Mouse (Mus musculus) heart, postnatal 14 days (tissue): ENCODE results near the gene Mapk3. TPM values are rescaled to one million over a fixed set of nuclear protein-coding genes. Genes with fewer than 3 reads are reported as not detected.

Source experiments
- DNase-seq, 2 experiments: peaks; one replicate each; pipeline ENCODE4 v3.0.0; 2021 to 2022
- intact Hi-C: fragments of 180-260 bp; cut with DNase I; formaldehyde crosslinking; loops from one replicate; pipeline ENCODE4 v1.15.1; 2025
- total RNA-seq, 2 experiments: library from RNA; stranded (reverse); gene quantifications; 2 replicates each; pipeline ENCODE4 v1.2.3; 2021

Mapk3 gene
- total RNA-seq, 2 experiments from 2014 or later, result 69.8 to 77.4 TPM

- peak; percentile 89 to 93 for DNase-seq
- intact Hi-C loops, result no loop called here
These were observed 20.9 kb downstream of the Mapk3 start for GRCm38 (mm10) chr7:126779983-126780970.

- DNase-seq, result peak in 1 of 2 experiments; percentile 48
- intact Hi-C loops, result no loop called here
These were observed 21.7 kb downstream of the Mapk3 start, which contains the start of gene Tbx6 for GRCm38 (mm10) chr7:126780971-126781635. Tbx6 (plus strand) TSS chr7:126781483.

- no peak for DNase-seq
- intact Hi-C loops, result no loop called here
These were observed 22.4 kb downstream of the Mapk3 start for GRCm38 (mm10) chr7:126781661-126782370.

GRCm38 (mm10) chr7:126782693-126783092 lies 23.3 kb downstream of the Mapk3 start:
- DNase-seq, result no peak
- intact Hi-C loops, result no loop called here

- no peak for DNase-seq
- intact Hi-C loops, result no loop called here
These were observed 25.1 kb downstream of the Mapk3 start for GRCm38 (mm10) chr7:126784469-126784868.

- no peak for DNase-seq
- intact Hi-C loops, result no loop called here
These were observed 25.7 kb downstream of the Mapk3 start for GRCm38 (mm10) chr7:126785056-126785455.

GRCm38 (mm10) chr7:126786142-126786541 lies 26.7 kb downstream of the Mapk3 start:
- no peak for DNase-seq
- intact Hi-C loops, result no loop called here

GRCm38 (mm10) chr7:126789141-126789540 lies 29.7 kb downstream of the Mapk3 start:
- no peak for DNase-seq
- intact Hi-C loops, result no loop called here

- intact Hi-C loops, result loop anchor here (10.0 kb wide), 2 partner anchors 553 to 683 kb away; partner anchors contain the start of genes Fbrs and Zfp768
- peak; percentile 97 to 98 for DNase-seq
These were observed 32.7 kb downstream of the Mapk3 start, which contains the start of gene Ppp4c for GRCm38 (mm10) chr7:126791851-126792720. Ppp4c (minus strand) TSS chr7:126792496.

GRCm38 (mm10) chr7:126792721-126793443 lies 33.5 kb downstream of the Mapk3 start:
- intact Hi-C loops, result loop anchor here (10.0 kb wide), 2 partner anchors 552 to 682 kb away; partner anchors contain the start of genes Fbrs and Zfp768
- DNase-seq, result no peak

- intact Hi-C loops, result loop anchor here (10.0 kb wide), 2 partner anchors 551 to 681 kb away; partner anchors contain the start of genes Fbrs and Zfp768
- DNase-seq, result no peak
These were observed 34.3 kb downstream of the Mapk3 start for GRCm38 (mm10) chr7:126793456-126794270.

GRCm38 (mm10) chr7:126794271-126794605 lies 34.8 kb downstream of the Mapk3 start:
- no peak for DNase-seq
- intact Hi-C loops, result loop anchor here (10.0 kb wide), 2 partner anchors 551 to 681 kb away; partner anchors contain the start of genes Fbrs and Zfp768

GRCm38 (mm10) chr7:126795387-126796317 lies 36.3 kb downstream of the Mapk3 start:
- intact Hi-C loops, result loop anchor here (10.0 kb wide), 2 partner anchors 549 to 679 kb away; partner anchors contain the start of genes Fbrs and Zfp768
- no peak for DNase-seq

- DNase-seq, result no peak
- intact Hi-C loops, result loop anchor here (10.0 kb wide), 2 partner anchors 548 to 678 kb away; partner anchors contain the start of genes Fbrs and Zfp768
These were observed 37.0 kb downstream of the Mapk3 start for GRCm38 (mm10) chr7:126796350-126796932.

GRCm38 (mm10) chr7:126797411-126798126 lies 38.2 kb downstream of the Mapk3 start, which contains the start of gene Fam57b:
Fam57b (plus strand) TSS chr7:126797668.
- intact Hi-C loops, result loop anchor here (10.0 kb wide), 2 partner anchors 547 to 677 kb away; partner anchors contain the start of genes Fbrs and Zfp768
- DNase-seq, result peak; percentile 55 to 62
